Mouse (Mus musculus) lung, adult 2 months (tissue): ENCODE results near the gene Picalm. TPM values are rescaled to one million over a fixed set of nuclear protein-coding genes. Genes with fewer than 3 reads are reported as not detected.
"Not testable (repeated sequence)": the region's sequence is repeated elsewhere in the genome, so short reads cannot be mapped to it uniquely, and the experiment has no call there.

Source experiments
- DNase-seq: peaks from one replicate; pipeline ENCODE4 v3.0.0; 2022
- H3K4me1 ChIP-seq: fragments of 200-500 bp; 2 replicates; pipeline ENCODE4 v1.6.1; 2011; ENCODE audit warnings: low read length; ENCODE audit not compliant: control insufficient read depth, insufficient read depth
- H3K4me3 ChIP-seq: fragments of 200-500 bp; replicated peaks from 2 replicates; pipeline ENCODE3; 2011; ENCODE audit warnings: low read depth, mild to moderate bottlenecking, control low read depth, low read length; ENCODE audit errors: extremely low read depth
- CTCF ChIP-seq: fragments of 200-500 bp; IDR thresholded peaks from 2 replicates; pipeline ENCODE4 v1.5.1; 2011; ENCODE audit warnings: mild to moderate bottlenecking, low read length, control low read depth; ENCODE audit not compliant: insufficient read depth
- POLR2A ChIP-seq: fragments of 200-500 bp; IDR thresholded peaks from 2 replicates; pipeline ENCODE4 v1.6.1; 2011; ENCODE audit warnings: low read depth, mild to moderate bottlenecking, control low read depth, low read length, borderline replicate concordance; ENCODE audit errors: extremely low read depth
- WGBS: fragments of 180-500 bp; shearing (Covaris S2); methylation state at CpG from one replicate; pipeline ENCODE4 v1.1.7; 2018; 5-methylcytosine and 5-hydroxymethylcytosine counted together
- polyA plus RNA-seq: library from polyadenylated mRNA; depleted of rRNA; stranded (reverse); fragments of >200 nt; gene quantifications from 2 replicates; pipeline ENCODE4 v1.2.3, GENCODE M21; 2012

The Picalm gene
- polyA plus RNA-seq, 1 experiment, result 74.5 TPM

DNA sequence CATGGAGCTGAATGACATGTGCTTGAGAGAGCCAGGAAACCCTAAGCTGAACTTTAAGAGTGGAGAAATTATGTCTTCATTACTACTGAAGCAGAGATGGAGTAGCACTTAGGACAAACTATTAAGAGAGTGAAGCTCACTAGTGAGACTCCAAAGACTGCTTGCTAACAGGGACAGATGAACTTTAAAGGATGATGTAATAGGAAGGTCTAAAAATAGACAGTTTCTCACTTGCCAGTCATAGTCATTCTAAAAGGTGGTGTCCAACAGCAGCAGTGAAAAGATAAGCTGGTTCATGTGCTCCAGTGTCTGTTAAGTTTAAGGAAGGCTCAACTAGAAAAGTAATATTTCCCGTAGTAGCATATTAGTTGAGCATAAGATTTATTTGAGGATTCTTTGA is 16.3 kb downstream of the Picalm start:
- Histone ChIP-seq H3K4me3 (no peak overlapping the region), H3K4me1 (peaks cover 41% of the 10 kb centered on the region)
- 16% methylated on average over 1 of the region's 1 CpGs for WGBS

DNA sequence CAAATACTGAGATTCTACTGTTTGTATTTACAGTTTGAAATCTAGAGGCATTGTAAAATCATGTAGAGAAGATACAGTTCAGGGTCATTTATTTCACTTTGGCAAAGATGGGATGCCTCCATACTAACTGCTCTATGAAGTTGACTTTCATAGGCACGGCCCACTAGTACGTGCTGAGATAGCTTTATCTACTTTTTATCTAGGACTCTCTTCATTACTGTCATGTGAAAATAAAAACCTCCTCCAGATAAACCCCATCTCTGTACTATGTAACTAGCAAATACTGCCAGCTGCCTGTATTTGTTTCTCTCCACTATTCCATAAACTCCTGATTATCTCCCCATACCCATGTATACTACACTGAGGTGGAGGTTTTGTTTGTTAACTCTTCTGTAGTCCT is 18.0 kb downstream of the Picalm start:
- H3K4me1 ChIP-seq, result peaks cover 42% of the 10 kb centered on the region
- H3K4me3 ChIP-seq, result no peak overlapping the region
- 28% methylated on average over 2 of the region's 2 CpGs for WGBS
- DNase-seq, result no peak
- TF ChIP-seq CTCF, result no peak
- TF ChIP-seq POLR2A, result no peak

More for the DNA sequence above, 16.3 kb downstream of the Picalm start:
- no peak for DNase-seq
- TF ChIP-seq POLR2A (no peak), CTCF (no peak)

- TF ChIP-seq POLR2A (no peak), CTCF (no peak)
- WGBS, result 26% methylated on average over 1 of the region's 1 CpGs
- H3K4me1 ChIP-seq, result peaks cover 38% of the 10 kb centered on the region
- no peak overlapping the region for H3K4me3 ChIP-seq
- no peak for DNase-seq
Observed at GRCm38 (mm10) chr7:90148516-90148915, 18.5 kb downstream of the Picalm start.

- H3K4me1 ChIP-seq, result peaks cover 32% of the 10 kb centered on the region
- no peak overlapping the region for H3K4me3 ChIP-seq
- DNase-seq, result peak; percentile 38
- 44% methylated on average over 2 of the region's 2 CpGs for WGBS
- no peak for TF ChIP-seq POLR2A
- peak; percentile 86 for TF ChIP-seq CTCF
Observed at GRCm38 (mm10) chr7:90150311-90150710, 20.3 kb downstream of the Picalm start.

- H3K4me3 ChIP-seq, result no peak overlapping the region
- WGBS, result 73% methylated on average over 2 of the region's 2 CpGs
- no peak for DNase-seq
- peaks cover 5% of the 10 kb centered on the region for H3K4me1 ChIP-seq
- no peak for TF ChIP-seq POLR2A
- no peak for TF ChIP-seq CTCF
Observed at GRCm38 (mm10) chr7:90158034-90158433, 28.0 kb downstream of the Picalm start.

GRCm38 (mm10) chr7:90160598-90160997 is 30.6 kb downstream of the Picalm start:
- 77% methylated on average over 5 of the region's 5 CpGs for WGBS
- Histone ChIP-seq H3K4me1 (peaks cover 5% of the 10 kb centered on the region), H3K4me3 (no peak overlapping the region)
- no peak for TF ChIP-seq CTCF
- TF ChIP-seq POLR2A, result no peak
- no peak for DNase-seq

GRCm38 (mm10) chr7:90164276-90164675 is 34.3 kb downstream of the Picalm start:
- whole genome bisulfite sequencing, result 53% methylated on average over 1 of the region's 1 CpGs
- no peak for TF ChIP-seq CTCF
- no peak for TF ChIP-seq POLR2A
- H3K4me3 ChIP-seq, result no peak overlapping the region
- peaks cover 2% of the 10 kb centered on the region for H3K4me1 ChIP-seq
- no peak for DNase-seq

DNA sequence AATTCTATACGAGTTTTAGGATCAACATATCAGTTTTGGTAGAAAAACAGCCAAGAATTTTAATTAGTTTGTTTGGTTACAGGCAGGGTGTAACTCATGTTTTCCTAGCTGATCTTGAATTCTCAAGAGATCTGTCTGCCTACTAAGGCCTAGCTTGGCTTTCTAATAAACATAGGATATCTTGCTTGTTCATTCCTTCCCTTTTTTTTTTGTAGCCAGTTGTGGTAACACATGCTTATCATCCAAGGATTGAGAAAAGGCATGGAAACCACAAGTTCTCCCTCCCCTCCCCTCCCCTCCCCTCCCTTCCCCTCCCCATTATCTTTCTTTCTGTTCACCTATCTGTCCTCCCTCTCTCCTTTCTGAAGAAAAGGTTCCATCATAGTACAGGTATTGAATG is 36.0 kb downstream of the Picalm start:
- DNase-seq, result no peak
- TF ChIP-seq CTCF (no peak), POLR2A (no peak)
- no peak overlapping the region for H3K4me3 ChIP-seq
- WGBS, result 74% methylated on average over 1 of the region's 1 CpGs
- H3K4me1 ChIP-seq, result no peaks in the 10 kb centered on the region

GRCm38 (mm10) chr7:90167777-90168176 is 37.8 kb downstream of the Picalm start:
- DNase-seq, H3K4me3 ChIP-seq, H3K4me1 ChIP-seq: not testable (repeated sequence)
- WGBS, result 79% methylated on average over 10 of the region's 10 CpGs

GRCm38 (mm10) chr7:90173778-90174177 is 43.8 kb downstream of the Picalm start:
- Histone ChIP-seq H3K4me1 (no peaks in the 10 kb centered on the region), H3K4me3 (no peak overlapping the region)
- TF ChIP-seq CTCF (no peak), POLR2A (no peak)
- 94% methylated on average over 1 of the region's 1 CpGs for WGBS
- DNase-seq, result no peak

GRCm38 (mm10) chr7:90175576-90175975 is 45.6 kb downstream of the Picalm start:
- Histone ChIP-seq H3K4me3 (no peak overlapping the region), H3K4me1 (no peaks in the 10 kb centered on the region)
- no peak for DNase-seq
- TF ChIP-seq POLR2A (no peak), CTCF (no peak)
- 59% methylated on average over 2 of the region's 2 CpGs for WGBS
